Mouse (Mus musculus) cerebellum, postnatal 14 days (tissue): ENCODE measurements around the gene Ppy.

Source experiments
- DNase-seq, 2 experiments: peaks; one replicate each; pipeline ENCODE4 v3.0.0; 2021; ENCODE audit warnings: mixed read lengths in 2 of 2

The Ppy gene

GRCm38 (mm10) chr11:102101219-102101618 is at the start of gene Ppy:
TSS of gene Ppy (minus strand) at chr11:102101319.
- no peak for DNase-seq

- DNase-seq, result no peak
These were observed 46.3 kb upstream of the Ppy start for GRCm38 (mm10) chr11:102147213-102147989.

- no peak for DNase-seq
These were observed 45.4 kb upstream of the Ppy start for GRCm38 (mm10) chr11:102146531-102146930.

GRCm38 (mm10) chr11:102146005-102146404 is 44.9 kb upstream of the Ppy start:
- no peak for DNase-seq

GRCm38 (mm10) chr11:102145471-102146001 is 44.4 kb upstream of the Ppy start, which contains the start of gene Nags:
TSS of gene Nags (plus strand) at chr11:102145513.
- DNase-seq, result no peak

- no peak for DNase-seq
These were observed 43.9 kb upstream of the Ppy start for GRCm38 (mm10) chr11:102144957-102145470.

- no peak for DNase-seq
These were observed 41.2 kb upstream of the Ppy start for GRCm38 (mm10) chr11:102142355-102142754.

- peak; percentile 81 to 82 for DNase-seq
These were observed 39.4 kb upstream of the Ppy start for GRCm38 (mm10) chr11:102140508-102140907.

- peak; percentile 86 to 87 for DNase-seq
These were observed 37.3 kb upstream of the Ppy start for GRCm38 (mm10) chr11:102138447-102138740.

GRCm38 (mm10) chr11:102137625-102138446 is 36.7 kb upstream of the Ppy start:
- DNase-seq, result no peak

- no peak for DNase-seq
These were observed 33.4 kb upstream of the Ppy start for GRCm38 (mm10) chr11:102134516-102134915.

- DNase-seq, result no peak
These were observed 16.3 kb upstream of the Ppy start for GRCm38 (mm10) chr11:102117386-102117785.

- DNase-seq, result no peak
These were observed 15.1 kb upstream of the Ppy start for GRCm38 (mm10) chr11:102116241-102116640.

GRCm38 (mm10) chr11:102111576-102111975 is 10.5 kb upstream of the Ppy start:
- no peak for DNase-seq

GRCm38 (mm10) chr11:102107732-102108131 is 6.6 kb upstream of the Ppy start, which contains the start of gene Pyy:
TSS of gene Pyy (minus strand) at chr11:102107832.
- DNase-seq, result no peak

GRCm38 (mm10) chr11:102106911-102107310 is 5.8 kb upstream of the Ppy start:
- no peak for DNase-seq

GRCm38 (mm10) chr11:102102485-102103258 is 1.6 kb upstream of the Ppy start:
- DNase-seq, result peak; percentile 86 to 88

GRCm38 (mm10) chr11:102096887-102097391 is 4.2 kb downstream of the Ppy start:
- DNase-seq, result peak; percentile 73 to 84

- no peak for DNase-seq
These were observed 4.7 kb downstream of the Ppy start for GRCm38 (mm10) chr11:102096446-102096845.

- no peak for DNase-seq
These were observed 5.4 kb downstream of the Ppy start for GRCm38 (mm10) chr11:102095676-102096075.

GRCm38 (mm10) chr11:102089088-102089808 is 11.9 kb downstream of the Ppy start:
- peak; percentile 76 to 90 for DNase-seq
